Mouse (Mus musculus): ENCODE results near the gene Frzb.

Gene Frzb

GRCm38 (mm10) chr2:80437401-80437800 lies 10.0 kb downstream of the Frzb start:
- no peaks in the 10 kb centered on the region for H3K36me3 ChIP-seq (ENCODE audit: insufficient read depth, low read length)
- TF ChIP-seq CTCF (conservative IDR thresholded peaks at IDR 0.05; ENCODE audit: low read length) (no peak), POU5F1 (IDR thresholded peaks at IDR 0.05; ENCODE audit: borderline replicate concordance, low read length) (no peak)
- no peaks in the 10 kb centered on the region; the same call in 1 of the 2 replicates for H3K4me1 ChIP-seq (replicated peaks; ENCODE audit: low read depth, low read length)
- H3K27me3 ChIP-seq (ENCODE audit: insufficient read depth, low read length): no peaks in the 10 kb centered on the region
- H3K9me3 ChIP-seq (ENCODE audit: low read length): no peaks in the 10 kb centered on the region
- H3K4me3 ChIP-seq (replicated peaks; ENCODE audit: low read length): no peak overlapping the region

- H3K9me3 ChIP-seq (ENCODE audit: low read length): no peaks in the 10 kb centered on the region
- no peaks in the 10 kb centered on the region for H3K27me3 ChIP-seq (ENCODE audit: insufficient read depth, low read length)
- no peak overlapping the region for H3K4me3 ChIP-seq (replicated peaks; ENCODE audit: low read length)
- peaks cover 9% of the 10 kb centered on the region; the same call in 1 of the 2 replicates for H3K4me1 ChIP-seq (replicated peaks; ENCODE audit: low read depth, low read length)
- TF ChIP-seq CTCF (conservative IDR thresholded peaks at IDR 0.05; ENCODE audit: low read length) (no peak), POU5F1 (IDR thresholded peaks at IDR 0.05; ENCODE audit: borderline replicate concordance, low read length) (no peak), NANOG (IDR thresholded peaks at IDR 0.05; ENCODE audit: borderline replicate concordance, low read length) (no peak)
- H3K36me3 ChIP-seq (ENCODE audit: insufficient read depth, low read length): no peaks in the 10 kb centered on the region
Measured at GRCm38 (mm10) chr2:80434783-80435572, 12.4 kb downstream of the Frzb start.

GRCm38 (mm10) chr2:80433254-80433876 lies 14.1 kb downstream of the Frzb start:
- no peaks in the 10 kb centered on the region for H3K27me3 ChIP-seq (ENCODE audit: insufficient read depth, low read length)
- no peak overlapping the region for H3K4me3 ChIP-seq (replicated peaks; ENCODE audit: low read length)
- H3K36me3 ChIP-seq (ENCODE audit: insufficient read depth, low read length): no peaks in the 10 kb centered on the region
- H3K9me3 ChIP-seq (ENCODE audit: low read length): no peaks in the 10 kb centered on the region
- H3K4me1 ChIP-seq (replicated peaks; ENCODE audit: low read depth, low read length): peaks cover 9% of the 10 kb centered on the region; the same call in 1 of the 2 replicates
- TF ChIP-seq NANOG (IDR thresholded peaks at IDR 0.05; ENCODE audit: borderline replicate concordance, low read length) (no peak), POU5F1 (IDR thresholded peaks at IDR 0.05; ENCODE audit: borderline replicate concordance, low read length) (no peak), CTCF (conservative IDR thresholded peaks at IDR 0.05; ENCODE audit: low read length) (no peak)

GRCm38 (mm10) chr2:80430357-80431053 lies 16.9 kb downstream of the Frzb start:
- TF ChIP-seq CTCF (conservative IDR thresholded peaks at IDR 0.05; ENCODE audit: low read length): no peak
- H3K4me3 ChIP-seq (replicated peaks; ENCODE audit: low read length): no peak overlapping the region
- no peaks in the 10 kb centered on the region for H3K27me3 ChIP-seq (ENCODE audit: insufficient read depth, low read length)
- peaks cover 9% of the 10 kb centered on the region; the same call in 1 of the 2 replicates for H3K4me1 ChIP-seq (replicated peaks; ENCODE audit: low read depth, low read length)
- no peaks in the 10 kb centered on the region for H3K36me3 ChIP-seq (ENCODE audit: insufficient read depth, low read length)
- no peaks in the 10 kb centered on the region for H3K9me3 ChIP-seq (ENCODE audit: low read length)

- Histone ChIP-seq H3K4me1 (replicated peaks; ENCODE audit: low read depth, low read length) (peaks cover 6% of the 10 kb centered on the region), H3K27me3 (ENCODE audit: insufficient read depth, low read length) (no peaks in the 10 kb centered on the region), H3K36me3 (ENCODE audit: insufficient read depth, low read length) (no peaks in the 10 kb centered on the region), H3K9me3 (ENCODE audit: low read length) (no peaks in the 10 kb centered on the region), H3K4me3 (replicated peaks; ENCODE audit: low read length) (no peak overlapping the region)
- TF ChIP-seq NANOG (IDR thresholded peaks at IDR 0.05; ENCODE audit: borderline replicate concordance, low read length) (no peak), CTCF (conservative IDR thresholded peaks at IDR 0.05; ENCODE audit: low read length) (no peak), POU5F1 (IDR thresholded peaks at IDR 0.05; ENCODE audit: borderline replicate concordance, low read length) (no peak)
Measured at GRCm38 (mm10) chr2:80423116-80423515, 24.3 kb downstream of the Frzb start.

GRCm38 (mm10) chr2:80421990-80422389 lies 25.4 kb downstream of the Frzb start:
- no peak overlapping the region for H3K4me3 ChIP-seq (replicated peaks; ENCODE audit: low read length)
- no peak for TF ChIP-seq POU5F1 (IDR thresholded peaks at IDR 0.05; ENCODE audit: borderline replicate concordance, low read length)
- H3K36me3 ChIP-seq (ENCODE audit: insufficient read depth, low read length): no peaks in the 10 kb centered on the region
- no peaks in the 10 kb centered on the region for H3K9me3 ChIP-seq (ENCODE audit: low read length)
- H3K27me3 ChIP-seq (ENCODE audit: insufficient read depth, low read length): no peaks in the 10 kb centered on the region
- peaks cover 6% of the 10 kb centered on the region for H3K4me1 ChIP-seq (replicated peaks; ENCODE audit: low read depth, low read length)

- H3K36me3 ChIP-seq (ENCODE audit: insufficient read depth, low read length): no peaks in the 10 kb centered on the region
- H3K27me3 ChIP-seq (ENCODE audit: insufficient read depth, low read length): no peaks in the 10 kb centered on the region
- peaks cover 14% of the 10 kb centered on the region for H3K4me1 ChIP-seq (replicated peaks; ENCODE audit: low read depth, low read length)
- no peak overlapping the region for H3K4me3 ChIP-seq (replicated peaks; ENCODE audit: low read length)
- no peaks in the 10 kb centered on the region for H3K9me3 ChIP-seq (ENCODE audit: low read length)
- TF ChIP-seq NANOG (IDR thresholded peaks at IDR 0.05; ENCODE audit: borderline replicate concordance, low read length) (no peak), CTCF (conservative IDR thresholded peaks at IDR 0.05; ENCODE audit: low read length) (no peak), POU5F1 (IDR thresholded peaks at IDR 0.05; ENCODE audit: borderline replicate concordance, low read length) (no peak)
Measured at GRCm38 (mm10) chr2:80416286-80416685, 31.1 kb downstream of the Frzb start.

GRCm38 (mm10) chr2:80414387-80414786 lies 33.0 kb downstream of the Frzb start:
- peaks cover 9% of the 10 kb centered on the region for H3K4me1 ChIP-seq (replicated peaks; ENCODE audit: low read depth, low read length)
- H3K27me3 ChIP-seq (ENCODE audit: insufficient read depth, low read length): no peaks in the 10 kb centered on the region
- H3K9me3 ChIP-seq (ENCODE audit: low read length): no peaks in the 10 kb centered on the region
- no peak overlapping the region for H3K4me3 ChIP-seq (replicated peaks; ENCODE audit: low read length)
- TF ChIP-seq POU5F1 (IDR thresholded peaks at IDR 0.05; ENCODE audit: borderline replicate concordance, low read length) (no peak), NANOG (IDR thresholded peaks at IDR 0.05; ENCODE audit: borderline replicate concordance, low read length) (no peak), CTCF (conservative IDR thresholded peaks at IDR 0.05; ENCODE audit: low read length) (no peak)
- H3K36me3 ChIP-seq (ENCODE audit: insufficient read depth, low read length): no peaks in the 10 kb centered on the region

Data from E14TG2a.4 (cell line).